Mouse (Mus musculus): ENCODE results near the gene Plxna4. TPM values are rescaled to one million over a fixed set of nuclear protein-coding genes. Genes with fewer than 3 reads are reported as not detected.

The Plxna4 gene
- polyA plus RNA-seq, 1 experiment from 2014 or later = 6.1 TPM

- no peaks in the 10 kb centered on the region for H3K36me3 ChIP-seq (ENCODE audit: control insufficient read depth, insufficient read depth, low read length)
- DNase-seq (ENCODE audit: low spot score) (no peak), ATAC-seq (ENCODE audit: low read depth) (no peak)
- H3K4me3 ChIP-seq (ENCODE audit: low read depth, low read length) = no peak overlapping the region
- H3K27ac ChIP-seq (replicated peaks; ENCODE audit: low read depth, low read length) = no peak overlapping the region
- 0 out of 2 replicates have a peak, but pooled peaks cover 3% of the 10 kb centered on the region for H3K4me1 ChIP-seq (ENCODE audit: control insufficient read depth, insufficient read depth, low read length)
- no peaks in the 10 kb centered on the region for H3K9me3 ChIP-seq (ENCODE audit: control insufficient read depth, low read length)
- 80% methylated on average over 5 of the region's 5 CpGs for WGBS
- H3K27me3 ChIP-seq (replicated peaks; ENCODE audit: control insufficient read depth, insufficient read depth, low read length) = no peaks in the 10 kb centered on the region
- no peak overlapping the region for H3K9ac ChIP-seq (ENCODE audit: low read depth, low read length)
- no peak overlapping the region for H3K4me2 ChIP-seq (ENCODE audit: low read depth, low read length)
Measured at GRCm38 (mm10) chr6:32571485-32571884, 16.5 kb downstream of the Plxna4 start.

- no peak overlapping the region for H3K4me2 ChIP-seq (ENCODE audit: low read depth, low read length)
- no peaks in the 10 kb centered on the region for H3K9me3 ChIP-seq (ENCODE audit: control insufficient read depth, low read length)
- H3K36me3 ChIP-seq (ENCODE audit: control insufficient read depth, insufficient read depth, low read length) = no peaks in the 10 kb centered on the region
- no peak overlapping the region for H3K9ac ChIP-seq (ENCODE audit: low read depth, low read length)
- 15% methylated on average over 3 of the region's 3 CpGs for WGBS
- no peak for DNase-seq (ENCODE audit: low spot score)
- H3K4me3 ChIP-seq (ENCODE audit: low read depth, low read length) = no peak overlapping the region
- no peak overlapping the region for H3K27ac ChIP-seq (replicated peaks; ENCODE audit: low read depth, low read length)
- no peaks in the 10 kb centered on the region for H3K27me3 ChIP-seq (replicated peaks; ENCODE audit: control insufficient read depth, insufficient read depth, low read length)
- 0 out of 2 replicates have a peak, but pooled peaks cover 5% of the 10 kb centered on the region for H3K4me1 ChIP-seq (ENCODE audit: control insufficient read depth, insufficient read depth, low read length)
- no peak for ATAC-seq (ENCODE audit: low read depth)
Measured at GRCm38 (mm10) chr6:32570445-32570844, 17.5 kb downstream of the Plxna4 start.

DNA sequence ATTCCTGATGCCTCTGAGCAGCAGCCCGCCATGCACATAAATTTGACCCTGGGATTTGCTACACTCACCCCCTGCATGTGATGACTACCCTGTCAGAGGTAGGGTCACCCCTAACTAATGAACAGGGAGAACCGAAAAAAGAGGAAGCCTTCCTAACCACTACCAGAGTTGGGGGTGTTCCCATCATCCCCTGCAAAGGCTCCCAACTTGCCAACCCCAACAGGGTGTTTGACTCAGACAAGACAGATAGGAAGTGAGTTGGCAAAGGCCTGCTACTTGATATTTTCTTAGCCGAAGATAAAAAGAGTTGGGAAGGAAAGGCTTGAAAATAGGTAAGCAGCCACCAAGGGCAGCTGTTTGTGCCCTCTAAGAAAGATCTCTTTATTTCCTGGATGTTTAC lies 18.1 kb downstream of the Plxna4 start:
- DNase-seq (ENCODE audit: low spot score) (no peak), ATAC-seq (ENCODE audit: low read depth) (no peak)
- 66% methylated on average over 3 of the region's 3 CpGs for WGBS
- no peaks in the 10 kb centered on the region for H3K9me3 ChIP-seq (ENCODE audit: control insufficient read depth, low read length)
- H3K9ac ChIP-seq (ENCODE audit: low read depth, low read length) = no peak overlapping the region
- no peak overlapping the region for H3K4me2 ChIP-seq (ENCODE audit: low read depth, low read length)
- H3K4me1 ChIP-seq (ENCODE audit: control insufficient read depth, insufficient read depth, low read length) = 0 out of 2 replicates have a peak, but pooled peaks cover 5% of the 10 kb centered on the region
- no peaks in the 10 kb centered on the region for H3K36me3 ChIP-seq (ENCODE audit: control insufficient read depth, insufficient read depth, low read length)
- no peak overlapping the region for H3K4me3 ChIP-seq (ENCODE audit: low read depth, low read length)
- H3K27me3 ChIP-seq (replicated peaks; ENCODE audit: control insufficient read depth, insufficient read depth, low read length) = no peaks in the 10 kb centered on the region
- H3K27ac ChIP-seq (replicated peaks; ENCODE audit: low read depth, low read length) = no peak overlapping the region

DNA sequence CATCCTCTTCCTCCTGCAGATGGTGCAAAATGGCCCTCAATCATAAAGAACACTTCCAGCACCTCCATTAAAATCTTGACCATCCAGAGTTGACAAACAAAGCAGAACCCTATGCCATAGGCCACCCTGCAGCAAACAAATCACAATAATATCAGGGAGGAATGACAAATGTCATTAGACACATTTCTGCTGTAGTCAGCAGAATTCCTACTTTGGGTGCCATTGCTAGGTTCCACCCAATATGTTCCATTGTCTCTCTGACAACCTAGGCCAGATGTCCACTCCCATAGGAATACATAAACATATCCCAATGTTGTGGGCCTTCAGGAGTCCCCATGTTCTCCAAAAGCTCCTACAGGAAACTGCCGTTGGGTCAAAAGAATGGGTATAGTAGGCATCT lies 41.1 kb downstream of the Plxna4 start:
- Histone ChIP-seq H3K27ac (replicated peaks; ENCODE audit: low read depth, low read length) (no peak overlapping the region), H3K4me3 (ENCODE audit: low read depth, low read length) (no peak overlapping the region), H3K9ac (ENCODE audit: low read depth, low read length) (no peak overlapping the region), H3K36me3 (ENCODE audit: control insufficient read depth, insufficient read depth, low read length) (no peaks in the 10 kb centered on the region), H3K9me3 (ENCODE audit: control insufficient read depth, low read length) (no peaks in the 10 kb centered on the region), H3K4me1 (ENCODE audit: control insufficient read depth, insufficient read depth, low read length) (no peaks in the 10 kb centered on the region), H3K27me3 (replicated peaks; ENCODE audit: control insufficient read depth, insufficient read depth, low read length) (no peaks in the 10 kb centered on the region), H3K4me2 (ENCODE audit: low read depth, low read length) (no peak overlapping the region)
- DNase-seq (ENCODE audit: low spot score) (no peak), ATAC-seq (ENCODE audit: low read depth) (no peak)
- 89% methylated on average over 1 of the region's 1 CpGs for WGBS

DNA sequence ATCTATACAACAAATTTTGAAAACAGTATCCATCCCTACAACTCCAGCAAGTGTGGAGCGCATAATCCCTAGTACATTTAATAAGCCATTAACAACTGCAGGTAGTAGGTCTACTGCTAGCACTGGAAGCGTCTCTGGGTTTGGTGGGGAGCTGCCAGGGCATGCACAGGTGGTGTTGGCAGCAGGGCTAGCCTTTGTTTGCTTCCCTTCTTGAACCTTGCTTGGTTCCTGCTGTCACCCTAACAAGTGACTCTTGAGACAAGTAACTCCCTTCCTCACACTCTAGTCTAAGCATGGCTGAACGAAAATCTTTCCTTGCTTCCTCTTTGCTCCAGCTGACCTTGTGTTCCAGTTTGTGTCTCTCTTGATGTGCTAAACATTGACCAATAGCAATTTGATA lies 44.0 kb downstream of the Plxna4 start:
- no peak overlapping the region for H3K4me3 ChIP-seq (ENCODE audit: low read depth, low read length)
- no peaks in the 10 kb centered on the region for H3K9me3 ChIP-seq (ENCODE audit: control insufficient read depth, low read length)
- H3K4me1 ChIP-seq (ENCODE audit: control insufficient read depth, insufficient read depth, low read length) = no peaks in the 10 kb centered on the region
- no peak for ATAC-seq (ENCODE audit: low read depth)
- H3K27me3 ChIP-seq (replicated peaks; ENCODE audit: control insufficient read depth, insufficient read depth, low read length) = no peaks in the 10 kb centered on the region
- 88% methylated on average over 3 of the region's 3 CpGs for WGBS
- H3K9ac ChIP-seq (ENCODE audit: low read depth, low read length) = no peak overlapping the region
- H3K27ac ChIP-seq (replicated peaks; ENCODE audit: low read depth, low read length) = no peak overlapping the region
- no peaks in the 10 kb centered on the region for H3K36me3 ChIP-seq (ENCODE audit: control insufficient read depth, insufficient read depth, low read length)
- no peak for DNase-seq (ENCODE audit: low spot score)
- no peak overlapping the region for H3K4me2 ChIP-seq (ENCODE audit: low read depth, low read length)

DNA sequence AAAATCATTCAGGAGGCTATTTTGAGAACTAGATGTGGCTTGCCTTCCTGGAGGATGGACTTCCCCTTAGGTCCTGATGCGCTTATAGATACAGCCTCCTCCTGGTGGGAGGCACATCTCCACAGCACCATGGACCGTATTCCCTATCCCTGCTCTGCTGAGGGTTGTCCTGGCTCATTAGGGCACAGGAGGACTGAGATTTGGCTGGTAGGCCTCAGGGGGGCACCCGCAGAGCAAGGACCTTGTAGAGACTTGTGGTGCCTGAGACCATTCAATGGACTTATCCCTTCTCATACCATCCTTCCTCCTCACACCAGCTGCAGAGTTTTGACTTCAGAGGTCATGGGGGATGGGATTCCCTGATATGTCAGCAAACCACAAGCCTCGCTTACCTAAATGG lies 47.8 kb downstream of the Plxna4 start:
- Histone ChIP-seq H3K9me3 (ENCODE audit: control insufficient read depth, low read length) (no peaks in the 10 kb centered on the region), H3K27me3 (replicated peaks; ENCODE audit: control insufficient read depth, insufficient read depth, low read length) (no peaks in the 10 kb centered on the region), H3K4me2 (ENCODE audit: low read depth, low read length) (no peak overlapping the region), H3K4me3 (ENCODE audit: low read depth, low read length) (no peak overlapping the region), H3K4me1 (ENCODE audit: control insufficient read depth, insufficient read depth, low read length) (no peaks in the 10 kb centered on the region), H3K27ac (replicated peaks; ENCODE audit: low read depth, low read length) (no peak overlapping the region), H3K9ac (ENCODE audit: low read depth, low read length) (no peak overlapping the region), H3K36me3 (ENCODE audit: control insufficient read depth, insufficient read depth, low read length) (no peaks in the 10 kb centered on the region)
- WGBS = 86% methylated on average over 4 of the region's 4 CpGs
- no peak for ATAC-seq (ENCODE audit: low read depth)
- no peak for DNase-seq (ENCODE audit: low spot score)

GRCm38 (mm10) chr6:32533962-32534740 lies 53.8 kb downstream of the Plxna4 start:
- no peak for ATAC-seq (ENCODE audit: low read depth)
- no peak for DNase-seq (ENCODE audit: low spot score)
- Histone ChIP-seq H3K4me2 (ENCODE audit: low read depth, low read length) (no peak overlapping the region), H3K27me3 (replicated peaks; ENCODE audit: control insufficient read depth, insufficient read depth, low read length) (no peaks in the 10 kb centered on the region), H3K9ac (ENCODE audit: low read depth, low read length) (no peak overlapping the region), H3K4me3 (ENCODE audit: low read depth, low read length) (no peak overlapping the region), H3K9me3 (ENCODE audit: control insufficient read depth, low read length) (no peaks in the 10 kb centered on the region), H3K36me3 (ENCODE audit: control insufficient read depth, insufficient read depth, low read length) (no peaks in the 10 kb centered on the region), H3K4me1 (ENCODE audit: control insufficient read depth, insufficient read depth, low read length) (no peaks in the 10 kb centered on the region), H3K27ac (replicated peaks; ENCODE audit: low read depth, low read length) (no peak overlapping the region)
- WGBS = 80% methylated on average over 3 of the region's 3 CpGs

DNA sequence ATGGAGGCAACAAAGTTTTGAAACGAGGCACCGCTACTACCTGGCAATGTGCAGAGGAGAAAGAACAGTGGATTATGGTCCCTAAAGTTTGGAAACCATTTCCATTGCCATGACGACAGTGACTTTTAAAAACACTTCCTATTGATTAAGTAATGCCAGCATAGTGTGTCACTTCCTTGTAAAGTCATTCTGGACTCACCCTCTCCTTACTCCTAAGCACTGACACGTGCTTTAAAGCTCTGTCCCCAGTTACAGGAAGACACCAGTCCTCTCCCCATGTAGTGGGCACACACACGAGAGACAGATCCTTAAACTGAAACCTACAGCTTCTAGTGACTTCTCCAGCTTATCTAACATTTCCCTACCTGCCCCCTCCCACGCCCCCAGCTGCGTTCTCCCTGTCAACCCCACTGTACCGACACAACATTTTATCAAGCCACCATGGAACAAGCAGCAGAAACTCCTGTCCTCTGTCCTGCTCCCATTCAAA lies 59.9 kb downstream of the Plxna4 start:
- ATAC-seq (ENCODE audit: low read depth) = no peak
- Histone ChIP-seq H3K36me3 (ENCODE audit: control insufficient read depth, insufficient read depth, low read length) (no peaks in the 10 kb centered on the region), H3K9me3 (ENCODE audit: control insufficient read depth, low read length) (no peaks in the 10 kb centered on the region), H3K9ac (ENCODE audit: low read depth, low read length) (no peak overlapping the region), H3K4me2 (ENCODE audit: low read depth, low read length) (no peak overlapping the region), H3K4me3 (ENCODE audit: low read depth, low read length) (no peak overlapping the region), H3K27ac (replicated peaks; ENCODE audit: low read depth, low read length) (no peak overlapping the region), H3K4me1 (ENCODE audit: control insufficient read depth, insufficient read depth, low read length) (no peaks in the 10 kb centered on the region), H3K27me3 (replicated peaks; ENCODE audit: control insufficient read depth, insufficient read depth, low read length) (no peaks in the 10 kb centered on the region)
- 69% methylated on average over 8 of the region's 8 CpGs for WGBS
- no peak for DNase-seq (ENCODE audit: low spot score)

DNA sequence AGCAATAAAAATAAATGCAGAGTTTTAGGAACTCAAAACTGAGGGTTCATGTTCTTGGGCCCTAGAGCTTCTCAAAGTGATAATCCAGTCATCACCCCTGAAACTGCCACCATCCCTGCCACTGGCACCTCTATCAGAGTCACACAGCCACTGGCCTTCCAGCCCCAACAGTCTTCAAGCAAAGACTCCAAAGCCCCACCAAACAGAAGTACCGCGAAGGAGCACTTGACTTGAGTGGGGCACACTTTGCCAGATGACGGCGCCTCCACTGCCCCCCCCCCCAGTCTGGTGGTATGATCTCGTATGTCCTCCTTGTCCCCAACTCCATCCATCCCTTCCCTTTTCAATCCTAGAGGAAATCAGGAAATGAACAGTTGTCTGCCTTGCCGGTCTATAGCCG lies 60.5 kb downstream of the Plxna4 start:
- Histone ChIP-seq H3K36me3 (ENCODE audit: control insufficient read depth, insufficient read depth, low read length) (no peaks in the 10 kb centered on the region), H3K27me3 (replicated peaks; ENCODE audit: control insufficient read depth, insufficient read depth, low read length) (no peaks in the 10 kb centered on the region), H3K27ac (replicated peaks; ENCODE audit: low read depth, low read length) (no peak overlapping the region), H3K9me3 (ENCODE audit: control insufficient read depth, low read length) (no peaks in the 10 kb centered on the region), H3K4me3 (ENCODE audit: low read depth, low read length) (no peak overlapping the region), H3K4me1 (ENCODE audit: control insufficient read depth, insufficient read depth, low read length) (no peaks in the 10 kb centered on the region), H3K9ac (ENCODE audit: low read depth, low read length) (no peak overlapping the region), H3K4me2 (ENCODE audit: low read depth, low read length) (no peak overlapping the region)
- DNase-seq (ENCODE audit: low spot score) (no peak), ATAC-seq (ENCODE audit: low read depth) (no peak)
- WGBS = 66% methylated on average over 7 of the region's 7 CpGs
